Mouse (Mus musculus) adrenal gland, postnatal 14 days (tissue): ENCODE measurements around the gene Mta3. TPM values are rescaled to one million over a fixed set of nuclear protein-coding genes. Genes with fewer than 3 reads are reported as not detected.
"Not testable (repeated sequence)": the region's sequence is repeated elsewhere in the genome, so short reads cannot be mapped to it uniquely, and the experiment has no call there.

Experiments
- DNase-seq: peaks from one replicate; pipeline ENCODE4 v3.0.0; 2021; ENCODE audit warnings: mixed read lengths
- total RNA-seq: library from RNA; stranded (reverse); gene quantifications from 2 replicates; pipeline ENCODE4 v1.2.3, GENCODE M21; 2021

Gene Mta3
- total RNA-seq, 1 experiment from 2014 or later, result 66.8 TPM

- DNase-seq, result no peak
Observed at GRCm38 (mm10) chr17:83708256-83708655, 2.3 kb downstream of the Mta3 start.

GRCm38 (mm10) chr17:83708891-83709290 is 2.9 kb downstream of the Mta3 start:
- DNase-seq, result no peak

GRCm38 (mm10) chr17:83709517-83709916 is 3.6 kb downstream of the Mta3 start:
- DNase-seq, result not testable (repeated sequence)

GRCm38 (mm10) chr17:83710639-83711038 is 4.7 kb downstream of the Mta3 start:
- no peak for DNase-seq

- DNase-seq, result no peak
Observed at GRCm38 (mm10) chr17:83712341-83712740, 6.4 kb downstream of the Mta3 start.

GRCm38 (mm10) chr17:83720449-83720848 is 14.5 kb downstream of the Mta3 start:
- DNase-seq, result no peak

GRCm38 (mm10) chr17:83721157-83721556 is 15.2 kb downstream of the Mta3 start:
- no peak for DNase-seq

- DNase-seq, result no peak
Observed at GRCm38 (mm10) chr17:83723064-83723463, 17.1 kb downstream of the Mta3 start.

GRCm38 (mm10) chr17:83726496-83726895 is 20.5 kb downstream of the Mta3 start:
- no peak for DNase-seq

GRCm38 (mm10) chr17:83727707-83728106 is 21.7 kb downstream of the Mta3 start:
- no peak for DNase-seq

GRCm38 (mm10) chr17:83729029-83729428 is 23.1 kb downstream of the Mta3 start:
- no peak for DNase-seq

- no peak for DNase-seq
Observed at GRCm38 (mm10) chr17:83730123-83730522, 24.2 kb downstream of the Mta3 start.

- DNase-seq, result peak; percentile 78
Observed at GRCm38 (mm10) chr17:83732166-83732629, 26.2 kb downstream of the Mta3 start.

GRCm38 (mm10) chr17:83732801-83733200 is 26.8 kb downstream of the Mta3 start:
- DNase-seq, result peak; percentile 82

GRCm38 (mm10) chr17:83736701-83737100 is 30.7 kb downstream of the Mta3 start:
- no peak for DNase-seq

GRCm38 (mm10) chr17:83737775-83738174 is 31.8 kb downstream of the Mta3 start:
- no peak for DNase-seq

GRCm38 (mm10) chr17:83740135-83740676 is 34.2 kb downstream of the Mta3 start:
- DNase-seq, result no peak

- DNase-seq, result no peak
Observed at GRCm38 (mm10) chr17:83741243-83741642, 35.3 kb downstream of the Mta3 start.

GRCm38 (mm10) chr17:83744231-83744824 is 38.4 kb downstream of the Mta3 start:
- no peak for DNase-seq

- no peak for DNase-seq
Observed at GRCm38 (mm10) chr17:83747405-83748160, 41.6 kb downstream of the Mta3 start.

GRCm38 (mm10) chr17:83750216-83750950 is 44.4 kb downstream of the Mta3 start:
- no peak for DNase-seq

- DNase-seq, result no peak
Observed at GRCm38 (mm10) chr17:83753112-83753899, 47.3 kb downstream of the Mta3 start.
